Mouse (Mus musculus): ENCODE data around the gene Iqce. TPM values are rescaled to one million over a fixed set of nuclear protein-coding genes. Genes with fewer than 3 reads are reported as not detected.

The Iqce gene
- polyA plus RNA-seq, 1 experiment from 2014 or later, result 4.2 TPM

GRCm38 (mm10) chr5:140672115-140672514 is 30.1 kb downstream of the Iqce start:
- no peak overlapping the region for H3K9ac ChIP-seq (replicated peaks)
- H3K4me1 ChIP-seq (ENCODE audit: insufficient read depth), result no peaks in the 10 kb centered on the region
- ATAC-seq (no peak), DNase-seq (no peak)
- TF ChIP-seq EP300 (IDR thresholded peaks at IDR 0.05; ENCODE audit: low read depth) (no peak), CTCF (IDR thresholded peaks at IDR 0.05; ENCODE audit: low read depth) (no peak)
- H3K36me3 ChIP-seq (replicated peaks; ENCODE audit: insufficient read depth, low read length), result peaks cover 19% of the 10 kb centered on the region
- H3K4me2 ChIP-seq (ENCODE audit: low read depth, low read length), result no peak overlapping the region
- H3K27me3 ChIP-seq (ENCODE audit: insufficient read depth, low read length), result no peaks in the 10 kb centered on the region
- no peak overlapping the region for H3K27ac ChIP-seq (ENCODE audit: low read depth)
- H3K9me3 ChIP-seq (ENCODE audit: low read length), result peaks cover 4% of the 10 kb centered on the region
- WGBS (ENCODE audit: insufficient replicate concordance), result 84% methylated on average over 6 of the region's 6 CpGs
- no peak overlapping the region for H3K4me3 ChIP-seq (ENCODE audit: low read depth, low read length)

- Histone ChIP-seq H3K4me2 (ENCODE audit: low read depth, low read length) (no peak overlapping the region), H3K4me3 (ENCODE audit: low read depth, low read length) (no peak overlapping the region), H3K27ac (ENCODE audit: low read depth) (0 out of 2 replicates have a peak overlapping the region, but pooled peaks have one; percentile 35), H3K36me3 (replicated peaks; ENCODE audit: insufficient read depth, low read length) (peaks cover 6% of the 10 kb centered on the region), H3K27me3 (ENCODE audit: insufficient read depth, low read length) (no peaks in the 10 kb centered on the region), H3K9me3 (ENCODE audit: low read length) (no peaks in the 10 kb centered on the region; the same call in 1 of the 2 replicates), H3K4me1 (ENCODE audit: insufficient read depth) (peaks cover 10% of the 10 kb centered on the region), H3K9ac (replicated peaks) (no peak overlapping the region)
- peak; percentile 82 for TF ChIP-seq CTCF (IDR thresholded peaks at IDR 0.05; ENCODE audit: low read depth)
- TF ChIP-seq EP300 (IDR thresholded peaks at IDR 0.05; ENCODE audit: low read depth), result no peak
- WGBS (ENCODE audit: insufficient replicate concordance), result 40% methylated on average over 7 of the region's 7 CpGs
- DNase-seq, result peak; percentile 73
- ATAC-seq, result peak; percentile 51; the same call in 1 of the 2 replicates
Observed at GRCm38 (mm10) chr5:140663621-140664180, 38.5 kb downstream of the Iqce start.

GRCm38 (mm10) chr5:140662741-140663592 is 39.2 kb downstream of the Iqce start:
- no peak for TF ChIP-seq CTCF (IDR thresholded peaks at IDR 0.05; ENCODE audit: low read depth)
- TF ChIP-seq EP300 (IDR thresholded peaks at IDR 0.05; ENCODE audit: low read depth), result no peak
- H3K4me3 ChIP-seq (ENCODE audit: low read depth, low read length), result no peak overlapping the region
- WGBS (ENCODE audit: insufficient replicate concordance), result 45% methylated on average over 17 of the region's 17 CpGs
- peaks cover 4% of the 10 kb centered on the region; the same call in 1 of the 2 replicates for H3K36me3 ChIP-seq (replicated peaks; ENCODE audit: insufficient read depth, low read length)
- H3K4me1 ChIP-seq (ENCODE audit: insufficient read depth), result peaks cover 10% of the 10 kb centered on the region
- no peaks in the 10 kb centered on the region for H3K9me3 ChIP-seq (ENCODE audit: low read length)
- ATAC-seq, result peak; percentile 58
- no peak overlapping the region for H3K9ac ChIP-seq (replicated peaks)
- no peak for DNase-seq
- H3K4me2 ChIP-seq (ENCODE audit: low read depth, low read length), result peak overlapping the region; percentile 26; the same call in 1 of the 2 replicates
- H3K27ac ChIP-seq (ENCODE audit: low read depth), result peak overlapping the region; percentile 35; the same call in 1 of the 2 replicates
- H3K27me3 ChIP-seq (ENCODE audit: insufficient read depth, low read length), result no peaks in the 10 kb centered on the region

GRCm38 (mm10) chr5:140661875-140662643 is 40.1 kb downstream of the Iqce start:
- no peak for ATAC-seq
- H3K4me3 ChIP-seq (ENCODE audit: low read depth, low read length), result no peak overlapping the region
- H3K9ac ChIP-seq (replicated peaks), result no peak overlapping the region
- TF ChIP-seq EP300 (IDR thresholded peaks at IDR 0.05; ENCODE audit: low read depth), result no peak
- TF ChIP-seq CTCF (IDR thresholded peaks at IDR 0.05; ENCODE audit: low read depth), result no peak
- H3K4me2 ChIP-seq (ENCODE audit: low read depth, low read length), result 0 out of 2 replicates have a peak overlapping the region, but pooled peaks have one; percentile 26
- DNase-seq, result no peak
- peak overlapping the region; percentile 22; the same call in 1 of the 2 replicates for H3K27ac ChIP-seq (ENCODE audit: low read depth)
- 54% methylated on average over 12 of the region's 12 CpGs for WGBS (ENCODE audit: insufficient replicate concordance)
- no peaks in the 10 kb centered on the region for H3K27me3 ChIP-seq (ENCODE audit: insufficient read depth, low read length)
- H3K4me1 ChIP-seq (ENCODE audit: insufficient read depth), result peaks cover 10% of the 10 kb centered on the region
- peaks cover 4% of the 10 kb centered on the region; the same call in 1 of the 2 replicates for H3K36me3 ChIP-seq (replicated peaks; ENCODE audit: insufficient read depth, low read length)
- no peaks in the 10 kb centered on the region for H3K9me3 ChIP-seq (ENCODE audit: low read length)

GRCm38 (mm10) chr5:140661427-140661826 is 40.8 kb downstream of the Iqce start:
- Histone ChIP-seq H3K4me2 (ENCODE audit: low read depth, low read length) (no peak overlapping the region), H3K4me1 (ENCODE audit: insufficient read depth) (peaks cover 10% of the 10 kb centered on the region), H3K9me3 (ENCODE audit: low read length) (no peaks in the 10 kb centered on the region), H3K9ac (replicated peaks) (no peak overlapping the region), H3K27me3 (ENCODE audit: insufficient read depth, low read length) (no peaks in the 10 kb centered on the region), H3K27ac (ENCODE audit: low read depth) (no peak overlapping the region), H3K36me3 (replicated peaks; ENCODE audit: insufficient read depth, low read length) (peaks cover 4% of the 10 kb centered on the region; the same call in 1 of the 2 replicates), H3K4me3 (ENCODE audit: low read depth, low read length) (no peak overlapping the region)
- TF ChIP-seq EP300 (IDR thresholded peaks at IDR 0.05; ENCODE audit: low read depth), result no peak
- no peak for TF ChIP-seq CTCF (IDR thresholded peaks at IDR 0.05; ENCODE audit: low read depth)
- 74% methylated on average over 8 of the region's 8 CpGs for WGBS (ENCODE audit: insufficient replicate concordance)
- ATAC-seq (no peak), DNase-seq (no peak)

All from liver, postnatal 0 days (tissue).